Mouse (Mus musculus): ENCODE measurements at regions not wholly inside any gene's neighbourhood (a gene's known extent, or its start where the extent isn't known, plus 50 kb on each side); places are given as distances from the start of the nearest gene placed in this dataset.

DNA sequence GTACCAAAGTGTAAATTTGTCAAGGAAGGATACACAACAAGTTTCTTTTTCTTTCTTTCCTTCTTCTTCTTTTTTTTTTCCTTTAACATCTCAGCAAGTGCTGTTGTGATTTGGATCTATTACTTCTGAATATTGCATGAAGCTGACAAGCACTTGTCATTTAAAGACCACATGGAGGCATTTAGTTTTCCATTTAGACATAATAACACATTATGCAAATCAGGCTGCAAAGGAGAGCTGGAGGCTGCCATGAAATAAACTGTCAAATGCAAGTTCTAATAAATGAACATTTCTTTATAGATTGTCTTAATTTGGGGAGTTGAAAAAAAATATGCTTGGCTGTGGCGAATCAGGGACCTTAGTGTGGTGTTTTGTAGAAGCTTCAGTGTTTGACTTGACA, 90.8 kb upstream of the Ptbp2 start:
- ATAC-seq (ENCODE audit: low FRiP score, low read depth) = no peak
- no peak overlapping the region for H3K4me2 ChIP-seq (replicated peaks; ENCODE audit: low read depth, low read length, severe bottlenecking)

DNA sequence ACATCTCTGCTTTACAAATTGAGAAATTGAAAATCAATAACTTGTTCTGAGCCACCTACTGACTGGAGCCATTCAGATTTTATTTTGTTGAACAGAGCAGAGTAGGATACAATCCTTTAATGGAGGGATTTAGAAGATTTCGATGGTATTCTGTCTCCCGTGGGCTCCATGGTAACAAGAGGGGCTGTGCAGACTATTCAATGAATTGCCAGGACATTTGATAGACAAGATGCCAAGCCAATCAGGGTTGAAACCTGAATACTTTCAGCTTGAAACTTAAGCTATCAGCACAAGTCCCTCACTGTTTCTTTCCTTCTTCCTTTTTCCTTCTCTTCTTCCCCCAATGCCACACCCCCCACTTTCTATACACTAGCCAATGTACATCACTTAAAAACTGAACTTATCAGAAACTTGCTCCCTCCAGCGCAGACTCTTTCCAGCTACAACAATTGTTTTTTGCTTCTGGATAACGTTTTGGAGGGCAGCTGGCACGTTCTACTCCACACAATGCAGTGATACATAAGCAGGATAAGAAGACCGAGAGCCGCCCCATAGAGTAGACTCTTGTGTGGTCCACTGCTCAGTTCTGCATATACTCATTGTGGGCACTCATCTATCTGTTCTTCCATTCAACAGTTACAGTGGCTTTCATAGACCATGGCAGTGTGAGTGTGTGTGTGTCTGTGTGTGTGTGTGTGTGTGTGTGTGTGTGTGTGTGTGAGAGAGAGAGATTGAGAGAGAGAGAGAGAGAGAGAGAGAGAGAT, 78.1 kb upstream of the Ptbp2 start:
- no peak overlapping the region for H3K4me2 ChIP-seq (replicated peaks; ENCODE audit: low read depth, low read length, severe bottlenecking)
- H3K4me3 ChIP-seq (replicated peaks; ENCODE audit: low read length) = no peak overlapping the region
- H3K4me1 ChIP-seq (ENCODE audit: control insufficient read depth, insufficient read depth, low read length) = no peaks in the 10 kb centered on the region
- TF ChIP-seq POLR2A (IDR thresholded peaks at IDR 0.05; ENCODE audit: borderline replicate concordance, extremely low read depth, insufficient read depth, insufficient read length) = no peak
- no peaks in the 10 kb centered on the region for H3K27me3 ChIP-seq (ENCODE audit: control insufficient read depth, insufficient read depth, low read length)
- ATAC-seq (ENCODE audit: low FRiP score, low read depth) (no peak), DNase-seq (ENCODE audit: low spot score) (no peak)
- H3K36me3 ChIP-seq (ENCODE audit: control insufficient read depth, insufficient read depth, low read length) = no peaks in the 10 kb centered on the region
- WGBS = 85% methylated on average over 7 of the region's 7 CpGs
- H3K9ac ChIP-seq (ENCODE audit: low read depth, low read length, severe bottlenecking) = no peak overlapping the region
- no peaks in the 10 kb centered on the region for H3K9me3 ChIP-seq (ENCODE audit: control insufficient read depth, low read length)
- no peak overlapping the region for H3K27ac ChIP-seq (replicated peaks; ENCODE audit: low read depth, low read length)

More for the DNA sequence above, 90.8 kb upstream of the Ptbp2 start:
- Histone ChIP-seq H3K4me1 (ENCODE audit: control insufficient read depth, insufficient read depth, low read length) (no peaks in the 10 kb centered on the region), H3K27ac (replicated peaks; ENCODE audit: low read depth, low read length) (no peak overlapping the region), H3K9ac (ENCODE audit: low read depth, low read length, severe bottlenecking) (no peak overlapping the region), H3K4me3 (replicated peaks; ENCODE audit: low read length) (no peak overlapping the region), H3K36me3 (ENCODE audit: control insufficient read depth, insufficient read depth, low read length) (no peaks in the 10 kb centered on the region), H3K27me3 (ENCODE audit: control insufficient read depth, insufficient read depth, low read length) (no peaks in the 10 kb centered on the region), H3K9me3 (ENCODE audit: control insufficient read depth, low read length) (no peaks in the 10 kb centered on the region)
- DNase-seq (ENCODE audit: low spot score) = no peak
- no peak for TF ChIP-seq POLR2A (IDR thresholded peaks at IDR 0.05; ENCODE audit: borderline replicate concordance, extremely low read depth, insufficient read depth, insufficient read length)
- WGBS = 90% methylated on average over 1 of the region's 1 CpGs

Measured in limb, embryonic 14.5 days (tissue).